Mouse (Mus musculus) limb, embryonic 10.5 days (tissue): ENCODE measurements around the gene Gm45618. TPM values are rescaled to one million over a fixed set of nuclear protein-coding genes. Genes with fewer than 3 reads are reported as not detected.
"Not testable (repeated sequence)": the region's sequence is repeated elsewhere in the genome, so short reads cannot be mapped to it uniquely, and the experiment has no call there.

Experiments
- DNase-seq: peaks from one replicate; pipeline ENCODE4 v3.0.0-alpha.2; 2017; ENCODE audit warnings: low spot score
- H3K27ac ChIP-seq: fragments of 300-500 bp; sonication (generic); 2 replicates; pipeline ENCODE4 v1.5.1; 2016; ENCODE audit warnings: mild to moderate bottlenecking
- H3K27me3 ChIP-seq: fragments of 300-500 bp; sonication (generic); 2 replicates; pipeline ENCODE4 v1.6.1; 2016; ENCODE audit warnings: low read depth, mild to moderate bottlenecking; ENCODE audit not compliant: poor library complexity, severe bottlenecking
- H3K36me3 ChIP-seq: fragments of 300-500 bp; sonication (generic); 2 replicates; pipeline ENCODE4 v1.6.1; 2016; ENCODE audit warnings: mild to moderate bottlenecking, moderate library complexity
- H3K4me1 ChIP-seq: fragments of 300-500 bp; sonication (generic); 2 replicates; pipeline ENCODE4 v1.6.1; 2016
- H3K4me3 ChIP-seq: fragments of 300-500 bp; sonication (generic); 2 replicates; pipeline ENCODE4 v1.5.1; 2016; ENCODE audit warnings: mild to moderate bottlenecking, moderate library complexity
- H3K9me3 ChIP-seq: fragments of 300-500 bp; sonication (generic); replicated peaks from 2 replicates; pipeline ENCODE4 v1.6.1; 2016; ENCODE audit warnings: mild to moderate bottlenecking
- WGBS: fragments of 180-500 bp; shearing (Covaris S2); methylation state at CpG from one replicate; pipeline ENCODE4 v1.1.7; 2016; 5-methylcytosine and 5-hydroxymethylcytosine counted together
- polyA plus RNA-seq: library from polyadenylated mRNA; unstranded; fragments of >200 nt; fragmentation: Nextera tagmentation; extraction: Ambion mirVana; gene quantifications from 2 replicates; pipeline ENCODE4 v1.2.1, GENCODE M21; 2016

Gm45618 gene
- not detected in 2 replicates for polyA plus RNA-seq

GRCm38 (mm10) chr7:142120629-142121028 lies at the start of gene Gm45618:
Gm45618 (minus strand) TSS chr7:142120729.
- 96% methylated on average over 1 of the region's 1 CpGs for WGBS
- H3K4me1 ChIP-seq, H3K27me3 ChIP-seq, H3K27ac ChIP-seq, DNase-seq, H3K36me3 ChIP-seq, H3K9me3 ChIP-seq, H3K4me3 ChIP-seq: not testable (repeated sequence)

- Histone ChIP-seq H3K36me3 (no peaks in the 10 kb centered on the region), H3K27ac (no peak overlapping the region), H3K27me3 (no peaks in the 10 kb centered on the region), H3K4me1 (no peaks in the 10 kb centered on the region), H3K4me3 (no peak overlapping the region), H3K9me3 (no peaks in the 10 kb centered on the region)
- DNase-seq: no peak
- WGBS: 50% methylated on average over 3 of the region's 3 CpGs
Measured at GRCm38 (mm10) chr7:142169836-142170235, 49.3 kb upstream of the Gm45618 start.

GRCm38 (mm10) chr7:142165639-142166038 lies 45.1 kb upstream of the Gm45618 start, which contains the start of gene Gm4553:
Gm4553 (minus strand) TSS chr7:142165739.
- not testable (repeated sequence) for H3K27me3 ChIP-seq, H3K4me3 ChIP-seq, DNase-seq, H3K4me1 ChIP-seq, H3K36me3 ChIP-seq, H3K27ac ChIP-seq, H3K9me3 ChIP-seq

- no peak overlapping the region for H3K4me3 ChIP-seq
- no peaks in the 10 kb centered on the region for H3K36me3 ChIP-seq
- no peak for DNase-seq
- H3K9me3 ChIP-seq: no peaks in the 10 kb centered on the region
- 93% methylated on average over 3 of the region's 3 CpGs for WGBS
- no peaks in the 10 kb centered on the region for H3K27me3 ChIP-seq
- H3K4me1 ChIP-seq: no peaks in the 10 kb centered on the region; the same call in 1 of the 2 replicates
- no peak overlapping the region for H3K27ac ChIP-seq
Measured at GRCm38 (mm10) chr7:142159366-142159765, 38.8 kb upstream of the Gm45618 start.

GRCm38 (mm10) chr7:142157013-142157412 lies 36.5 kb upstream of the Gm45618 start, which contains the start of gene Gm29735:
Gm29735 (minus strand) TSS chr7:142157113.
- not testable (repeated sequence) for H3K27ac ChIP-seq, DNase-seq, H3K27me3 ChIP-seq, H3K4me3 ChIP-seq, H3K36me3 ChIP-seq, H3K9me3 ChIP-seq, H3K4me1 ChIP-seq
- 57% methylated on average over 2 of the region's 2 CpGs for WGBS

- DNase-seq: no peak
- Histone ChIP-seq H3K36me3 (no peaks in the 10 kb centered on the region), H3K4me1 (no peaks in the 10 kb centered on the region; the same call in 1 of the 2 replicates), H3K27ac (no peak overlapping the region), H3K4me3 (no peak overlapping the region), H3K9me3 (no peaks in the 10 kb centered on the region), H3K27me3 (no peaks in the 10 kb centered on the region)
- 80% methylated on average over 1 of the region's 1 CpGs for WGBS
Measured at GRCm38 (mm10) chr7:142155308-142155707, 34.8 kb upstream of the Gm45618 start.

GRCm38 (mm10) chr7:142152191-142152590 lies 31.7 kb upstream of the Gm45618 start:
- Histone ChIP-seq H3K4me3 (no peak overlapping the region), H3K27ac (no peak overlapping the region), H3K4me1 (no peaks in the 10 kb centered on the region; the same call in 1 of the 2 replicates), H3K36me3 (no peaks in the 10 kb centered on the region), H3K9me3 (no peaks in the 10 kb centered on the region), H3K27me3 (no peaks in the 10 kb centered on the region)
- WGBS: 71% methylated on average over 4 of the region's 4 CpGs
- DNase-seq: no peak

GRCm38 (mm10) chr7:142148633-142149032 lies 28.1 kb upstream of the Gm45618 start:
- H3K27me3 ChIP-seq: peaks cover 11% of the 10 kb centered on the region; the same call in 1 of the 2 replicates
- H3K27ac ChIP-seq: no peak overlapping the region
- H3K36me3 ChIP-seq: no peaks in the 10 kb centered on the region
- H3K4me3 ChIP-seq: no peak overlapping the region
- peaks cover 7% of the 10 kb centered on the region; the same call in 1 of the 2 replicates for H3K4me1 ChIP-seq
- DNase-seq: no peak
- no peaks in the 10 kb centered on the region for H3K9me3 ChIP-seq

- H3K4me1 ChIP-seq: peaks cover 10% of the 10 kb centered on the region; the same call in 1 of the 2 replicates
- WGBS: 12% methylated on average over 1 of the region's 1 CpGs
- peaks cover 11% of the 10 kb centered on the region; the same call in 1 of the 2 replicates for H3K27me3 ChIP-seq
- H3K27ac ChIP-seq: no peak overlapping the region
- DNase-seq: peak; percentile 55
- no peaks in the 10 kb centered on the region for H3K9me3 ChIP-seq
- H3K36me3 ChIP-seq: no peaks in the 10 kb centered on the region
- H3K4me3 ChIP-seq: no peak overlapping the region
Measured at GRCm38 (mm10) chr7:142146033-142146432, 25.5 kb upstream of the Gm45618 start.

GRCm38 (mm10) chr7:142145413-142145940 lies 24.9 kb upstream of the Gm45618 start:
- no peaks in the 10 kb centered on the region for H3K9me3 ChIP-seq
- H3K27ac ChIP-seq: no peak overlapping the region
- 48% methylated on average over 4 of the region's 4 CpGs for WGBS
- no peaks in the 10 kb centered on the region for H3K36me3 ChIP-seq
- peaks cover 10% of the 10 kb centered on the region; the same call in 1 of the 2 replicates for H3K4me1 ChIP-seq
- H3K4me3 ChIP-seq: no peak overlapping the region
- DNase-seq: no peak
- H3K27me3 ChIP-seq: peaks cover 11% of the 10 kb centered on the region; the same call in 1 of the 2 replicates

- no peak for DNase-seq
- Histone ChIP-seq H3K27ac (no peak within 1 kb of the TSS), H3K4me3 (no peak within 1 kb of the TSS), H3K27me3 (peaks cover 11% of the 10 kb centered on the region; the same call in 1 of the 2 replicates), H3K4me1 (peaks cover 10% of the 10 kb centered on the region; the same call in 1 of the 2 replicates), H3K9me3 (no peaks in the 10 kb centered on the region), H3K36me3 (no peaks in the 10 kb centered on the region)
- 80% methylated on average over 1 of the region's 1 CpGs for WGBS
Measured at GRCm38 (mm10) chr7:142144507-142144906, 24.0 kb upstream of the Gm45618 start, which contains the start of gene Gm45337. Gm45337 (minus strand) TSS chr7:142144607.

- not testable (repeated sequence) for H3K4me1 ChIP-seq, H3K36me3 ChIP-seq, H3K27ac ChIP-seq, H3K9me3 ChIP-seq, DNase-seq, H3K4me3 ChIP-seq
- 55% methylated on average over 1 of the region's 1 CpGs for WGBS
- peaks cover 11% of the 10 kb centered on the region; the same call in 1 of the 2 replicates for H3K27me3 ChIP-seq
Measured at GRCm38 (mm10) chr7:142143506-142144010, 23.0 kb upstream of the Gm45618 start.

- no peak for DNase-seq
- Histone ChIP-seq H3K27me3 (peaks cover 11% of the 10 kb centered on the region; the same call in 1 of the 2 replicates), H3K4me1 (peaks cover 10% of the 10 kb centered on the region; the same call in 1 of the 2 replicates), H3K27ac (no peak overlapping the region), H3K4me3 (no peak overlapping the region), H3K36me3 (no peaks in the 10 kb centered on the region), H3K9me3 (no peaks in the 10 kb centered on the region)
- 8% methylated on average over 1 of the region's 1 CpGs for WGBS
Measured at GRCm38 (mm10) chr7:142140696-142141095, 20.2 kb upstream of the Gm45618 start.
